Mouse (Mus musculus) testis, postnatal 14 days (tissue): ENCODE data around the gene Fyn.

ENCODE experiments used
- DNase-seq: peaks from one replicate; pipeline ENCODE4 v3.0.0; 2021; ENCODE audit warnings: low spot score

Fyn gene

GRCm38 (mm10) chr10:39379287-39379686 is 10.6 kb downstream of the Fyn start:
- no peak for DNase-seq

GRCm38 (mm10) chr10:39379721-39380370 is 11.2 kb downstream of the Fyn start:
- DNase-seq: no peak

GRCm38 (mm10) chr10:39385259-39385658 is 16.6 kb downstream of the Fyn start:
- DNase-seq: no peak

- no peak for DNase-seq
Measured at GRCm38 (mm10) chr10:39386203-39386602, 17.5 kb downstream of the Fyn start.

- DNase-seq: no peak
Measured at GRCm38 (mm10) chr10:39387024-39387423, 18.4 kb downstream of the Fyn start.

GRCm38 (mm10) chr10:39387556-39387955 is 18.9 kb downstream of the Fyn start:
- no peak for DNase-seq

- DNase-seq: no peak
Measured at GRCm38 (mm10) chr10:39388144-39388543, 19.5 kb downstream of the Fyn start.

GRCm38 (mm10) chr10:39389451-39389891 is 20.8 kb downstream of the Fyn start:
- DNase-seq: no peak

GRCm38 (mm10) chr10:39390541-39390940 is 21.9 kb downstream of the Fyn start:
- no peak for DNase-seq

- DNase-seq: no peak
Measured at GRCm38 (mm10) chr10:39392900-39393483, 24.3 kb downstream of the Fyn start.

- DNase-seq: no peak
Measured at GRCm38 (mm10) chr10:39395544-39395943, 26.9 kb downstream of the Fyn start.

- DNase-seq: no peak
Measured at GRCm38 (mm10) chr10:39398924-39399323, 30.3 kb downstream of the Fyn start.

- DNase-seq: no peak
Measured at GRCm38 (mm10) chr10:39400155-39400554, 31.5 kb downstream of the Fyn start.

GRCm38 (mm10) chr10:39402487-39402886 is 33.8 kb downstream of the Fyn start:
- no peak for DNase-seq

- no peak for DNase-seq
Measured at GRCm38 (mm10) chr10:39403706-39404105, 35.1 kb downstream of the Fyn start.

GRCm38 (mm10) chr10:39404175-39404574 is 35.5 kb downstream of the Fyn start:
- DNase-seq: no peak

GRCm38 (mm10) chr10:39405982-39406797 is 37.5 kb downstream of the Fyn start:
- no peak for DNase-seq

- no peak for DNase-seq
Measured at GRCm38 (mm10) chr10:39406798-39407189, 38.1 kb downstream of the Fyn start.

GRCm38 (mm10) chr10:39407553-39407952 is 38.9 kb downstream of the Fyn start:
- DNase-seq: no peak

- no peak for DNase-seq
Measured at GRCm38 (mm10) chr10:39409602-39410001, 40.9 kb downstream of the Fyn start.

GRCm38 (mm10) chr10:39410151-39410649 is 41.5 kb downstream of the Fyn start:
- DNase-seq: no peak

- no peak for DNase-seq
Measured at GRCm38 (mm10) chr10:39411857-39412559, 43.4 kb downstream of the Fyn start.
